Mouse (Mus musculus): Measurements from ENCODE around the gene Slfn14. TPM values are rescaled to one million over a fixed set of nuclear protein-coding genes. Genes with fewer than 3 reads are reported as not detected.
A peak's percentile ranks its signal among the peaks of the same experiment; 100 is the strongest.
"Not testable (repeated sequence)": the region's sequence is repeated elsewhere in the genome, so short reads cannot be mapped to it uniquely, and the experiment has no call there.

Gene Slfn14
- polyA plus RNA-seq, 1 experiment from 2014 or later = 21.6 TPM

DNA sequence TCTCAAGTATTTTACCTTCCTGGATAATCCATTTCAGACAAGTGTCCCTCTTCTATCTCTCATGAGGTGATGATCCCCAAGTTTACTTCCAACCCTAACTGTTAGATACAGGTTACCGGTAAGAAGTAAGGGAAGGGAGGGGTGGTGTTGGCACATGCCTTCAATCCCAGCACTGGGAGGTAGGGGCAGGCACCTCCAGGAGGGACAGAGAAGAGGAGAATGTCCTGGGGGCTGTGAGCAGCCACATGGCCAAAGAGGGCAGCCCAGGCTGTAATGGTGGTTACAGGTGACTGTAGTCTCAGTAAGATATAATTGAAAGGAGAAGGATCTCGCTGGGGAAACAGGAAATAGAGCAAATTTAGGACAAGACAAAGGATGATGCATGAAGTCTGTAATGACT lies 4.4 kb downstream of the Slfn14 start:
- 38% methylated on average over 2 of the region's 2 CpGs for WGBS (ENCODE audit: insufficient replicate concordance)
- peak overlapping the region; percentile 41 for H3K4me3 ChIP-seq (replicated peaks)
- peaks cover 60% of the 10 kb centered on the region for H3K36me3 ChIP-seq
- H3K4me1 ChIP-seq (replicated peaks) = peaks cover 51% of the 10 kb centered on the region
- 0 out of 2 replicates have a peak overlapping the region, but pooled peaks have one; percentile 24 for H3K9ac ChIP-seq
- H3K9me3 ChIP-seq (replicated peaks) = no peaks in the 10 kb centered on the region
- H3K27ac ChIP-seq = no peak overlapping the region
- no peak for DNase-seq
- no peak for ATAC-seq (ENCODE audit: low read depth)
- peak overlapping the region; percentile 64 for H3K4me2 ChIP-seq
- peaks cover 47% of the 10 kb centered on the region for H3K27me3 ChIP-seq

DNA sequence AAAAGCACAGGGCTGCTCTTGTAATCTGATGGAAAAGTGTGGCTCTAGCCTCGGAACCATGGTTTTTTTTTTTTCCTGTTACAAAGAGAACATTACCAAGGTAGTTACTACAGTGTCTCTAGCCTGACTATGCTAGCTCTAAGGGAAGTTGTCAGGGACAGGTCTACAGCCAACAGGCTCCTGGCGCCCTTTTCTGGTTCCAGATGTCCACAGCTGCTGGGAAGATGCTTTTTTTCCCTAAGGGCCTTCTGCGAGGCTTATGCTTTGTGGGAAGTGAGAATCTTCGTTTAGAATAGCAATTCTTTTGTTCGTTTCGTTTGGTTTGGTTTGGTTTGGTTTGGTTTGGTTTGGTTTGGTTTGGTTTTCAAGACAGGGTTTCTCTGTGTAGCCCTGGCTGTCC lies 6.8 kb downstream of the Slfn14 start:
- Histone ChIP-seq H3K4me2 (no peak overlapping the region), H3K4me1 (replicated peaks) (peaks cover 32% of the 10 kb centered on the region), H3K27ac (no peak overlapping the region), H3K4me3 (replicated peaks) (no peak overlapping the region), H3K36me3 (peaks cover 80% of the 10 kb centered on the region), H3K27me3 (peaks cover 70% of the 10 kb centered on the region), H3K9ac (no peak overlapping the region), H3K9me3 (replicated peaks) (no peaks in the 10 kb centered on the region)
- whole genome bisulfite sequencing (ENCODE audit: insufficient replicate concordance) = 67% methylated on average over 6 of the region's 6 CpGs
- DNase-seq = no peak
- ATAC-seq (ENCODE audit: low read depth) = no peak

DNA sequence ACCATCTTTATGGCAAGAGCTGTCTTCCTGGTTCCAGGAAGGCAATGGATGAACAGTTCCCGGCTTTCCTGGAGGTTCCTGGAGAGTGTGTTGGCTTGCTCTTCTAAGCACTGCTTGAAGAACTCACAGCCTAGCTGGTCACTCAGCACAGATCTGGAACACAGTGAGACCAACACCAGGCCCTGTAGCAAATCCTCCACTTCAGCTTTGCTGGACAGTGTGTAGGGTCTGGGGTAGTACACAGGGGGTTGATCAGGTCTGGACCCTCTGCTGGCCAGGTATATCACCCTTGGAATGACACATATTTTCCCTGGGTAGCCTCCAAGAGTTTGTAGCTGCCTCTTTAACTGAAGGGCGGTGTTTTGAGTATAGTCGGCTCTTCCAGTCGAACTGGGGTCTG lies 7.5 kb downstream of the Slfn14 start:
- WGBS (ENCODE audit: insufficient replicate concordance) = 80% methylated on average over 4 of the region's 4 CpGs

DNA sequence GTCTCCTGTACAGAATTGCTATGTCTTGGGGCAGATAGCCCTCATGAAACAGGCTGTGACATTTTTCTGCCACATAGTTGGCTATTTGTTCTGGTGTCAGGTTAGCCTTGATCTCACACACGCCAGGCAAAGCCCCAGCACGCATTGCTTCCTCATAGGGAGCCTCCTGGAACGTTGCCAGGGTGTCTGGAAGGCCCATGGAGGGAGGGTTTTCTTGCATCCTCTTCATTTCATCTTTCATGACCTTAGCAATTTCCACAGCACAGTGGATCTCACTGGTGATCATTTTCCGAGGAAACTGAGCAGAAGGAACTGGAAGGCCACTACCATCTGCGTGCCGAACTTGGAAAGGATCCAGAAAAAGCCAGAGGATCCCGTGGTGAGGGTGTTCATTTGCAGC lies 10.3 kb downstream of the Slfn14 start:
- Histone ChIP-seq H3K4me2 (no peak overlapping the region), H3K9me3 (replicated peaks) (no peaks in the 10 kb centered on the region), H3K4me3 (replicated peaks) (no peak overlapping the region), H3K36me3 (peaks cover 62% of the 10 kb centered on the region), H3K4me1 (replicated peaks) (peaks cover 22% of the 10 kb centered on the region), H3K9ac (no peak overlapping the region), H3K27me3 (peaks cover 57% of the 10 kb centered on the region), H3K27ac (no peak overlapping the region)
- DNase-seq (no peak), ATAC-seq (ENCODE audit: low read depth) (no peak)
- WGBS (ENCODE audit: insufficient replicate concordance) = 56% methylated on average over 7 of the region's 7 CpGs

More for the DNA sequence above, 7.5 kb downstream of the Slfn14 start:
- Histone ChIP-seq H3K27ac (no peak overlapping the region), H3K4me3 (replicated peaks) (no peak overlapping the region), H3K9ac (no peak overlapping the region), H3K4me2 (no peak overlapping the region), H3K9me3 (replicated peaks) (no peaks in the 10 kb centered on the region), H3K27me3 (peaks cover 74% of the 10 kb centered on the region), H3K4me1 (replicated peaks) (peaks cover 26% of the 10 kb centered on the region), H3K36me3 (peaks cover 82% of the 10 kb centered on the region)
- no peak for DNase-seq
- ATAC-seq (ENCODE audit: low read depth) = no peak

DNA sequence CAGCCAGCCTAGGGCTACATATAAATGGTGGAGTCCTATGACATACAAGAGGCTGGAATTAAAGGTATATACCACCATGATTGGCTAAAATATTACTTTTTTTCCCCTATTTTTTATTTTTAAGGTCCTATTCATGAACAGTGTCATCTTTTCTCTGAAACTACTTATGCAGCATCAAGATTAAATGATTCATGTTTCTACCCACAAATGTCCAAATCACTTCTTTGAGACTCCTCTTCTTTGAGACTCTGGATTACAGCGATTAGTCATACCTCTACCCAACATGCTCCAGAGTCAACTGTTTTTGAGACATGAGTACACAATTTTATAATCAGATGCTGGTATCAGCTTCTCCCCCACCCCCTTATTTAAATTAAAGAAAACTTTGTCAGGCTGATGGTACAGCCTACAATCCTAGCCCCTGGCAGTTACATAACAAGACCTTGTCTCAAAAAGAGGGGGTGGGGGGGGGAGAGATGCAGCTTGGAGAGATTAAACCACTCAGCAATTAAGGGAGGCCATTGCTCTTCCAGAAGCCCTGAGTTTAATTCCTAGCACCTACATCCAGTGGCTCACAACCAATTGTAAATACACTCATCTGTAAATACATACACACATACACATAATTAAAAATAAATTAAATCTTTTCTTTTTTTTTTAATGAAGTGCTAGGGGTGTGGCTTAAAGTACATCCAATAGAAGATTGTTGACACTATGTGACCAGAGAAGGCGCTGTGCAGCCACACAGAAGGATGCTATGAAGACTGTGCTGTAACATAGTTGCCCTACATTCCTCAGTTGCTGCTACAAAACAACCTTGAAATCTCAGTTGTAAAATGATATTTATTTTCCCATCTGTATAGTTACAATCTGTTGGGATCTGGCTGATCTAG lies 14.3 kb downstream of the Slfn14 start:
- H3K9ac ChIP-seq = peak overlapping the region; percentile 45
- H3K4me1 ChIP-seq (replicated peaks) = peaks cover 29% of the 10 kb centered on the region
- ATAC-seq (ENCODE audit: low read depth) = peak; percentile 22; the same call in 1 of the 2 replicates
- 13% methylated on average over 2 of the region's 2 CpGs for WGBS (ENCODE audit: insufficient replicate concordance)
- H3K4me2 ChIP-seq = peak overlapping the region; percentile 74; the same call in 1 of the 2 replicates
- DNase-seq = no peak
- H3K36me3 ChIP-seq = peaks cover 30% of the 10 kb centered on the region
- H3K4me3 ChIP-seq (replicated peaks) = no peak overlapping the region
- H3K27ac ChIP-seq = peak overlapping the region; percentile 87
- H3K9me3 ChIP-seq (replicated peaks) = no peaks in the 10 kb centered on the region
- peaks cover 29% of the 10 kb centered on the region for H3K27me3 ChIP-seq

DNA sequence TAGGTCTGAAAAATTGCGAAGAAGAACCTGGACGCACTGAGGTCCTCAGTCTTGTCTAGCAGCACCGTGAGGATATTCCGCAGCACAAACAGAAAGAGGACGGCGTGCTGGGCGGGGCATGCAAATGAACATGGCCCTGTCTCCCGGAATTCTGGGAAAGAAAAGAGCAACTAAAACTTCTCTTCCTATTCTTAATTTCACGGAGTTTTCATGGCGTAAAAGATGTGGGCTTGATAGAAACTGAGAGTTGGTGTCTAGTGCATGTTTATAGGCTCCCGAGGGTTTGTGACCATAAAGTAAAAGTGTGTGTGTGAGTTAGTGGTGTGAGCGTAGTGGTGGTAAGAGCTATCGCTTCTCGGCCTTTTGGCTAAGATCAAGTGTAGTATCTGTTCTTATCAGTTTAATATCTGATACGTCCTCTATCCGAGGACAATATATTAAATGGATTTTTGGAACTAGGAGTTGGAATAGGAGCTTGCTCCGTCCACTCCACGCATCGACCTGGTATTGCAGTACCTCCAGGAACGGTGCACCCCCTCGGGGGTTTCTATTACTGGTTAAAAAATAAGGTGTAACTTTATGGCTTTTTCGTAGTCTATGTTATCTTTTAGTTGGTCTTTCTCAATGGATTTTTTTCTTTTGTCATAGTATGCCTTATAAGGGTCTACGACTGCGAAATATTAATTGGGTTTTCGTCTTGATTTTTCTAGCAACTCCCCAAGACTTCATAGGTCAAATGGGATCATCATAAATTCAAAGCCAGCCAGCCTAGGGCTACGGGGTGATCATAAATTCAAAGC lies 15.2 kb downstream of the Slfn14 start:
- peak; percentile 91 for ATAC-seq (ENCODE audit: low read depth)
- peak overlapping the region; percentile 74 for H3K4me2 ChIP-seq
- H3K9me3 ChIP-seq (replicated peaks) = no peaks in the 10 kb centered on the region
- H3K27ac ChIP-seq = peak overlapping the region; percentile 87
- peak overlapping the region; percentile 64 for H3K4me3 ChIP-seq (replicated peaks)
- H3K9ac ChIP-seq = peak overlapping the region; percentile 73
- peak; percentile 80 for DNase-seq
- under 1% methylated on average over 26 of the region's 26 CpGs for WGBS (ENCODE audit: insufficient replicate concordance)
- H3K36me3 ChIP-seq = peaks cover 22% of the 10 kb centered on the region
- H3K4me1 ChIP-seq (replicated peaks) = peaks cover 28% of the 10 kb centered on the region
- H3K27me3 ChIP-seq = peaks cover 20% of the 10 kb centered on the region

DNA sequence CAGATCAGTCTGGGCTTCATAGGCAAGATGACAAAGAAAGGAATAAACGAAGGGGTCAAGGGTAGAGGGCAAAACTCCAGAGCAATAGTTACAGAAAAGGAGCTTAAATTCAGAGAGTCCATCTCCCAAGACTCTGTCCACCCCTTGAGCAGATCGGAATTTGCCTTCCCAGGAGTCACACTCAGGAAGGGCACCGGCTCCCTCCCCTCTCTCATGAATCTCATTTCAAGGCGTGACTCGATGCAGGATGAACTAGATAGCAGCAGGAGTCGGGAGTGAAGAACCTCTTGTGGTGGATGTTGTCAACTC lies 15.7 kb downstream of the Slfn14 start:
- WGBS (ENCODE audit: insufficient replicate concordance) = 2% methylated on average over 6 of the region's 6 CpGs
- DNase-seq (no peak), ATAC-seq (ENCODE audit: low read depth) (peak; percentile 14; the same call in 1 of the 2 replicates)
- Histone ChIP-seq H3K36me3 (peaks cover 17% of the 10 kb centered on the region), H3K9ac (peak overlapping the region; percentile 73), H3K27ac (peak overlapping the region; percentile 87), H3K4me2 (peak overlapping the region; percentile 74), H3K4me3 (replicated peaks) (peak overlapping the region; percentile 64), H3K9me3 (replicated peaks) (no peaks in the 10 kb centered on the region), H3K4me1 (replicated peaks) (peaks cover 26% of the 10 kb centered on the region), H3K27me3 (peaks cover 15% of the 10 kb centered on the region)

DNA sequence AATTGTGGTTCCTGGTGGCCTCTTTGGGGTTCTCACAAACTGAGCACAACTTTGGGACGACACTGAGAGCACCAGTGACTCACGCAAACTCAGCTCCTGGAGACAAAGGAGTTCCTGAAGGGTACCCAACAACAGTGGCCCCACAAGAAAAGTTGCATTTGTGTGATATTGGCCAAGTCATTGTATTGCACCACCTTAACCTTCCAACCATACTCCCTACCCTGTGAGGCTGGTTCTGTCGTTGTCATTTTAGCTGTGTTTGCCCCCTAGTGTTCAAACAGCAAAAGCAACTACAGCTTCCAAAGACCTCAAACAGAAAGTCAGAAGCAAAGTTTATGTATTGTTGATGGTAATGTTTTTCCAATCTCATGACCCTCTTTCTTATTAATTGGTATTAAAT lies 23.4 kb downstream of the Slfn14 start:
- DNase-seq (peak; percentile 29), ATAC-seq (ENCODE audit: low read depth) (peak; percentile 82)
- H3K27me3 ChIP-seq = no peaks in the 10 kb centered on the region
- H3K36me3 ChIP-seq = no peaks in the 10 kb centered on the region
- peak overlapping the region; percentile 91 for H3K27ac ChIP-seq
- H3K4me2 ChIP-seq = peak overlapping the region; percentile 53
- H3K4me1 ChIP-seq (replicated peaks) = peaks cover 28% of the 10 kb centered on the region
- H3K4me3 ChIP-seq (replicated peaks) = peak overlapping the region; percentile 6; the same call in 1 of the 2 replicates
- H3K9me3 ChIP-seq (replicated peaks) = no peaks in the 10 kb centered on the region
- peak overlapping the region; percentile 55 for H3K9ac ChIP-seq
- 36% methylated on average over 3 of the region's 3 CpGs for WGBS (ENCODE audit: insufficient replicate concordance)

DNA sequence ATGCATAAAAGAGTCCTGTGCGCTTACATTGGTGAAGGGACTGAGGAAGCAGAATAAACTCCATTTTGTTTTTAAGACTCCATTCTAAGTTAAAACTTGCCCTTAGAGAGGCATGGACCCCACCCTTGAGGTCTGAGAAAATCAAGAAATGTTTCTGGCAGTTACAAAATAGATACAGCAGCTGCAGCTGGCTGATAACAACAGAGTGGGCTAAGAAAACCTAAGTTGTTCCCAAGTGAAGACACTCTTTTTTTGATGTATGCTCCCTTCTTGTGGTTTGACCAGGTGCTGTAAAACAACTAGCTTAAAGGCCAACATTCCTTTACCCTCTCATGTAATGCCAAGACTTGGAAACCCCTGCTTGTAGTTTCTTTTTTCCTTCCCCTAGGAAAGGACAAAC lies 23.9 kb downstream of the Slfn14 start:
- Histone ChIP-seq H3K36me3 (no peaks in the 10 kb centered on the region), H3K27ac (peak overlapping the region; percentile 91), H3K4me1 (replicated peaks) (peaks cover 28% of the 10 kb centered on the region), H3K9ac (peak overlapping the region; percentile 55), H3K4me3 (replicated peaks) (peak overlapping the region; percentile 6; the same call in 1 of the 2 replicates), H3K4me2 (peak overlapping the region; percentile 53), H3K9me3 (replicated peaks) (no peaks in the 10 kb centered on the region), H3K27me3 (no peaks in the 10 kb centered on the region)
- 67% methylated on average over 1 of the region's 1 CpGs for WGBS (ENCODE audit: insufficient replicate concordance)
- DNase-seq = peak; percentile 60
- peak; percentile 90 for ATAC-seq (ENCODE audit: low read depth)

DNA sequence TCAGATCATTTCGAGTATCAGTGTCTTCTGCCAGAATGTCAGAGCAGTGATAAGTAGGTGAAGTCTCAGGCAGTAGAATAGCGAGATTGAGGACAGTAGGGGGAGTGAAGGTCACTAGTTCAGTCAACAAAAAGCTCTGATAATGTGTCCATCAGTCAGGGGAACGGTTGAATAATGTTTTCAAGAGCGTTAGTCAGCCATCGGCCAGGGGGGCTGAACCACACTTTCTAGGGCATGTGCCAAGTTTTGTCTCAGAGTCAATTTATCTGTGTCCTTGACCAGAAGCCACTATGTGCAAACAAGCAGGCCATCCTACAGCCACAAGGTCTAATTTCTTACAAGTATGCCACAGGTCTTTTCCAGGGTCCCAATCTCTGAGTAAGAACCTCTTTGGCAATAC lies 29.3 kb downstream of the Slfn14 start:
- DNase-seq; H3K27ac ChIP-seq; H3K4me3 ChIP-seq (replicated peaks); H3K4me2 ChIP-seq; H3K9ac ChIP-seq; H3K4me1 ChIP-seq (replicated peaks); H3K9me3 ChIP-seq (replicated peaks); H3K27me3 ChIP-seq; ATAC-seq (ENCODE audit: low read depth); H3K36me3 ChIP-seq: not testable (repeated sequence)
- 43% methylated on average over 5 of the region's 5 CpGs for WGBS (ENCODE audit: insufficient replicate concordance)

DNA sequence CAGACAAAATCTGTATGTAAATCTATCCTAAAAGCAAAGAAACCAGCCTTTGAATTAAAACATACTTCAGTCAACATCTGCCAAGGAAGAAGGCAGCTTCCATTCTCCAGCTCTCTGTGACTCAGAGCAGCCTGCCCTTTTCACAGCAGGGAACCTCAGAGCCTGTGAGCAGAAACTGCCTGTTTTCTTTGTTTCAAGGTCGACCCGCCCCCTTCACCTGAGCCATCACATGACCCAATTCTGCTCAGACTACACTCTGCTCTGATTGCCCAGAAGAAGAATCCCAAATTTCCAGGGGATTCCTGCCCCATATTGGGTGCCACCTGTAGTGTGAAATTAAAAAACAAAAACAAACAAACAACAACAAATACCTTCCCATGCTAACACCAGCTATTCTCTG lies 46.7 kb downstream of the Slfn14 start:
- DNase-seq = no peak
- WGBS (ENCODE audit: insufficient replicate concordance) = 21% methylated on average over 2 of the region's 2 CpGs
- no peak overlapping the region for H3K4me2 ChIP-seq

More for the DNA sequence above, 46.7 kb downstream of the Slfn14 start:
- H3K27ac ChIP-seq = no peak overlapping the region
- H3K9ac ChIP-seq = no peak overlapping the region
- H3K4me3 ChIP-seq (replicated peaks) = no peak overlapping the region
- H3K27me3 ChIP-seq = no peaks in the 10 kb centered on the region
- ATAC-seq (ENCODE audit: low read depth) = no peak
- no peaks in the 10 kb centered on the region for H3K9me3 ChIP-seq (replicated peaks)
- H3K4me1 ChIP-seq (replicated peaks) = peaks cover 19% of the 10 kb centered on the region
- peaks cover 5% of the 10 kb centered on the region for H3K36me3 ChIP-seq

Measured in liver, embryonic 13.5 days (tissue).